Mouse (Mus musculus) heart, adult 2 months (tissue): ENCODE measurements around the gene Nos1.

ENCODE experiments used
- EP300 ChIP-seq: fragments of 200-500 bp; IDR thresholded peaks from 2 replicates; pipeline ENCODE4 v1.6.1; 2011; ENCODE audit warnings: low read depth, low read length, control low read depth; ENCODE audit not compliant: insufficient read depth
- POLR2A ChIP-seq: fragments of 200-500 bp; IDR thresholded peaks from 2 replicates; pipeline ENCODE4 v1.6.1; 2011; ENCODE audit warnings: mild to moderate bottlenecking, low read depth, low read length, control low read depth; ENCODE audit not compliant: insufficient read depth

GRCm38 (mm10) chr5:117837731-117838130 is 56.9 kb downstream of the Nos1 start:
- TF ChIP-seq EP300 (no peak), POLR2A (no peak)
